Mouse (Mus musculus): Measurements from ENCODE around the gene Scly.

Scly gene

DNA sequence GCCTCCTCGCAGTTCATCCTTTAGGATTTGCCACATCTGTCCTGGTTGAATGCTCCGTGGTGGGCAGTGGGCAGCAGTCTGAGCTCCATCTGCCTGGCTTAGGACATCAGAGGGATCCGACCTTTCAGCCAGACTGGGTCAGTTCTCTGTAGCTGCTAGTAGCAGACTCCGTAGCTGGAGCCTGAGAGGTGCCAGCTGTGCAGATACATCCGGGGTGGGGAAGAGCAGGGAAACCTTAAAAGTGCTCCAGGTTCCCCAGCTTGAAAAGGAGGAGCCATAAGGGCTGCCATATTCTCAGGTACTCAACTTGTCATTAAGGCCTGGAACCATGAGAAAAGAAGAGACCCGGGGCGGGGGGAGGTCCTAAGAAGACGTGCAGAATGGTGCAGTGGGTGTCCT is 67.7 kb downstream of the Scly start:
- DNase-seq = no peak

DNA sequence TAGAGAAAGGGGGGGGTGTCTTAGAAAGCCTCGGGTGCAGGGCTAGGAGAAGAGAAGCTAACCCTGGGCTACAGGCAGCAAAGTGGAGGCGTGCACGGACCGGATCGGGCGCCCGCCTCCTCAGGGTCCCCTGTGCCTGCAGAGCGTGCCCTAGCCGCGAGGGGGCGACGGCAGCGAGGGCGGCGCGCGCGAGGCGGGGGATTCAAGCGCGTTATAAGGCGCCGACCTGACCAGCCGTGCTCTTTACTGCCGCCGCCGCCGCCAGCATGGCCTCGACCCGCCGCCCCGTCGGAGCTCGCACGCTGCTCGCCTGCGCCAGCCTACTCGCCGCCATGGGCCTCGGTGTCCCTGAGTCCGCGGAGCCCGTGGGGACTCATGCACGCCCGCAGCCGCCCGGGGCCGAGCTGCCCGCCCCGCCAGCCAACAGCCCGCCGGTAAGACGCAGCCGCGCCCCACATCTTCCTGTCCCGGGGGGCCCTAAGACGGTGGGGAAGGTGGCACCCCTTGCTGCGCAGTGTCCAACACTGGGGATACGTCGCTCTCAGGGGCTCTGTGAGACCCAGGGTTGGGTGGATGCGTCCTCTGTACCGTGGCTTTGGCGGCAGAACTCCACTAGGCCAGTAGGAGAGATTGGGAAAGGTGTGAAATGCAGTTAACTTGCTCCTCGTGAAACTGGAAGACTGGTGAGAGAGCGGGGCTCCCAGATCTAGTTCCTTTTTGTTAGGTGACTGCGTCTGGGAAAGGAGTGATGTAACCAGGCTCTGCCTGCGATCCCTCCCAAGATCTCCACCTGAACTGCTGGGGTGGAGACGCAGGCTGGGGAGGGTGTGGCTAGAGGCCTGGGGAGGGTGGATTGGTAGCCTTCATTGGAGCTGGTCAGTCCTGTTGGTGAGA is 68.3 kb downstream of the Scly start, which contains the start of gene Erfe:
Gene Erfe (plus strand): TSS at position 216 of the 894 bp plus-strand sequence.
- peak; percentile 55 for DNase-seq

DNA sequence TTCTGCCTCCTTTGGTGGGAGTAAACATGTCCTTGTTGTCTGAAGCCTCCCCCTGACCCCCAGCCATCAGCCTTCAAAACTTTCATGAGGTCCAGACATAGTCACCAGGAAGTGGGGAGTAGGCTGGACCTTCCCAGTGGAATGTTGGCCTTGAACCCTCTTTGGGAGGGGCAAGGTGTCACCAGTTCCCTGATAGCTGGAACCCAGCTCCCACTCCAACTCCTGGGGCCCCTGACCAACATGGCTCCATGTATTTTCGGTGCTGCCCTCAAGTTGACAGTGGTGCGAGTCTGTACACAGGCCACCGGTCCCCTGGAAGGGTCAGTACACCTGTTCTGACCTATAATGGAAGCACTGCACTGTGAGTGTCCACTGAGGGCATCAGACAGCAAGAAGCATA is 69.2 kb downstream of the Scly start:
- no peak for DNase-seq

DNA sequence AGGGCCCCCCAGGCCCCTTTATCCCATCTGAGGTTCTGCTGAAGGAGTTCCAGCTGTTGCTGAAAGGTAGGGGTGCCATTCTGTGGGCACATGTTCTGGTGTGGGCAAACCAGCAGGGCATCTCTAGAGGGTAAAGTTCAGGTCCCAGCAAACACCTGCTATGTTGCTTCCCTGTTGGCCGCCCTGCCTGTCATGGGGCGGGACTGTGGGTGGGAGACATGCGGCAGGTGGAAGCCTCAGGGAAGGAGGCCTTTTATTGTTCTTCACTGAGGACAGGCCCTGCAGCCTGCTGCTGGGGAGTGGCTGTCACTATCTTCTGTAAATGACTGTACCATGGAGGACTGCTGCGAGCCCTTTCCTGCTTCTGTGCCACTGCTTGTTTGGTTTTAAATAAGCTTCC is 71.3 kb downstream of the Scly start:
- DNase-seq = no peak

DNA sequence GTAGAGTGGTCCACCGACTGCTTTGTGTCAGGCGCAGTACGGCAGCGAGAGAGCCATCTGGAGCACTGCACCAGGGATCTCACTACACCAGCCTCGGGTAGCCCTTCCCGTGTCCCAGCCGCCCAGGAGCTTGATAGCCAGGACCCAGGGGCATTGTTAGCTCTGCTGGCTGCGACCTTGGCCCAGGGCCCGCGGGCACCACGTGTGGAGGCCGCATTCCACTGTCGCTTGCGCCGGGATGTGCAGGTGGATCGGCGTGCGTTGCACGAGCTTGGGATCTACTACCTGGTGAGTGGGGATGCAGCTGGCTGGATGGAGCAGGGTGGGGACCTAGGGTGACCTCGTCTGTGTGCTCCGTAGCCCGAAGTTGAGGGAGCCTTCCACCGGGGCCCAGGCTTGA is 71.9 kb downstream of the Scly start:
- DNase-seq = no peak
